Mouse (Mus musculus) Muller cell, postnatal 12 days (primary cell): ENCODE data around the gene Fmo2.
A peak's percentile ranks its signal among the peaks of the same experiment; 100 is the strongest.

Source experiments
- DNase-seq: peaks from one replicate; pipeline ENCODE4 v3.0.0-alpha.2; 2015; ENCODE audit errors: inconsistent ontology term

Fmo2 gene

GRCm38 (mm10) chr1:162897838-162898811 is at the start of gene Fmo2:
Gene Fmo2, minus strand, starts transcription at chr1:162898726.
- no peak for DNase-seq

GRCm38 (mm10) chr1:162947934-162948333 is 49.4 kb upstream of the Fmo2 start:
- DNase-seq = no peak

GRCm38 (mm10) chr1:162946837-162947558 is 48.5 kb upstream of the Fmo2 start:
- DNase-seq = no peak

GRCm38 (mm10) chr1:162943700-162944099 is 45.2 kb upstream of the Fmo2 start:
- DNase-seq = no peak

GRCm38 (mm10) chr1:162938696-162939351 is 40.3 kb upstream of the Fmo2 start:
- DNase-seq = peak; percentile 8

- DNase-seq = no peak
Observed at GRCm38 (mm10) chr1:162937970-162938695, 39.6 kb upstream of the Fmo2 start.

- DNase-seq = no peak
Observed at GRCm38 (mm10) chr1:162937415-162937814, 38.9 kb upstream of the Fmo2 start, which contains the start of gene Fmo6. Gene Fmo6, minus strand, starts transcription at chr1:162937515.

- no peak for DNase-seq
Observed at GRCm38 (mm10) chr1:162934374-162935012, 36.0 kb upstream of the Fmo2 start.

- no peak for DNase-seq
Observed at GRCm38 (mm10) chr1:162932386-162932785, 33.9 kb upstream of the Fmo2 start.

- DNase-seq = no peak
Observed at GRCm38 (mm10) chr1:162931880-162932279, 33.4 kb upstream of the Fmo2 start.

GRCm38 (mm10) chr1:162931310-162931875 is 32.9 kb upstream of the Fmo2 start:
- DNase-seq = no peak

GRCm38 (mm10) chr1:162930631-162931030 is 32.1 kb upstream of the Fmo2 start:
- no peak for DNase-seq

GRCm38 (mm10) chr1:162929146-162929545 is 30.6 kb upstream of the Fmo2 start:
- DNase-seq = no peak

- no peak for DNase-seq
Observed at GRCm38 (mm10) chr1:162925121-162925520, 26.6 kb upstream of the Fmo2 start.

GRCm38 (mm10) chr1:162916661-162917060 is 18.1 kb upstream of the Fmo2 start:
- DNase-seq = no peak

GRCm38 (mm10) chr1:162914932-162915556 is 16.5 kb upstream of the Fmo2 start:
- DNase-seq = no peak

GRCm38 (mm10) chr1:162912085-162912484 is 13.6 kb upstream of the Fmo2 start:
- peak; percentile 2 for DNase-seq

GRCm38 (mm10) chr1:162901879-162902278 is 3.4 kb upstream of the Fmo2 start:
- DNase-seq = no peak

GRCm38 (mm10) chr1:162895900-162896299 is 2.6 kb downstream of the Fmo2 start:
- peak; percentile 39 for DNase-seq

GRCm38 (mm10) chr1:162893014-162893413 is 5.5 kb downstream of the Fmo2 start:
- DNase-seq = no peak
